Mouse (Mus musculus): ENCODE measurements around the gene Tmem254b. TPM values are rescaled to one million over a fixed set of nuclear protein-coding genes. Genes with fewer than 3 reads are reported as not detected.
A peak's percentile ranks its signal among the peaks of the same experiment; 100 is the strongest.
"Not testable (repeated sequence)": the region's sequence is repeated elsewhere in the genome, so short reads cannot be mapped to it uniquely, and the experiment has no call there.

Gene Tmem254b
- polyA plus RNA-seq (2015; fragmentation: Nextera tagmentation; extraction: Ambion mirVana): 16.0 and 22.4 TPM in 2 replicates

GRCm38 (mm10) chr14:26206926-26207247 lies at the start of gene Tmem254b:
Tmem254b (minus strand) TSS chr14:26207041.
- no CpG with 5 or more reads among the region's 10 CpGs for WGBS
- not testable (repeated sequence) for H3K4me3 ChIP-seq (ENCODE audit: low read length); H3K27ac ChIP-seq (ENCODE audit: low read length); H3K27me3 ChIP-seq (ENCODE audit: control insufficient read depth, insufficient read depth, low read length); H3K4me1 ChIP-seq (ENCODE audit: control insufficient read depth, insufficient read depth, low read length); H3K9ac ChIP-seq (ENCODE audit: low read length); H3K36me3 ChIP-seq (ENCODE audit: control insufficient read depth, insufficient read depth); H3K9me3 ChIP-seq (replicated peaks; ENCODE audit: control insufficient read depth, low read length); H3K4me2 ChIP-seq (ENCODE audit: low read depth, low read length)
- peak; percentile 78 for ATAC-seq (replicated peaks; ENCODE audit: extremely low read depth, insufficient read depth, low FRiP score)

- not testable (repeated sequence) for H3K4me3 ChIP-seq (ENCODE audit: low read length); H3K27me3 ChIP-seq (ENCODE audit: control insufficient read depth, insufficient read depth, low read length); H3K9ac ChIP-seq (ENCODE audit: low read length); H3K4me2 ChIP-seq (ENCODE audit: low read depth, low read length); H3K9me3 ChIP-seq (replicated peaks; ENCODE audit: control insufficient read depth, low read length); H3K4me1 ChIP-seq (ENCODE audit: control insufficient read depth, insufficient read depth, low read length); H3K27ac ChIP-seq (ENCODE audit: low read length); H3K36me3 ChIP-seq (ENCODE audit: control insufficient read depth, insufficient read depth); ATAC-seq (replicated peaks; ENCODE audit: extremely low read depth, insufficient read depth, low FRiP score)
- WGBS: no CpG with 5 or more reads among the region's 2 CpGs
These were observed 30.3 kb upstream of the Tmem254b start for GRCm38 (mm10) chr14:26237183-26237582.

GRCm38 (mm10) chr14:26216233-26217000 lies 9.6 kb upstream of the Tmem254b start:
- H3K9ac ChIP-seq (ENCODE audit: low read length); H3K27me3 ChIP-seq (ENCODE audit: control insufficient read depth, insufficient read depth, low read length); H3K4me3 ChIP-seq (ENCODE audit: low read length); H3K9me3 ChIP-seq (replicated peaks; ENCODE audit: control insufficient read depth, low read length); H3K4me2 ChIP-seq (ENCODE audit: low read depth, low read length); H3K4me1 ChIP-seq (ENCODE audit: control insufficient read depth, insufficient read depth, low read length); H3K36me3 ChIP-seq (ENCODE audit: control insufficient read depth, insufficient read depth); ATAC-seq (replicated peaks; ENCODE audit: extremely low read depth, insufficient read depth, low FRiP score); H3K27ac ChIP-seq (ENCODE audit: low read length): not testable (repeated sequence)
- WGBS: no CpG with 5 or more reads among the region's 5 CpGs

GRCm38 (mm10) chr14:26206197-26206925 lies 480 bp downstream of the Tmem254b start:
- H3K27me3 ChIP-seq (ENCODE audit: control insufficient read depth, insufficient read depth, low read length); H3K9me3 ChIP-seq (replicated peaks; ENCODE audit: control insufficient read depth, low read length); H3K4me1 ChIP-seq (ENCODE audit: control insufficient read depth, insufficient read depth, low read length); H3K9ac ChIP-seq (ENCODE audit: low read length); H3K4me3 ChIP-seq (ENCODE audit: low read length); H3K4me2 ChIP-seq (ENCODE audit: low read depth, low read length); H3K27ac ChIP-seq (ENCODE audit: low read length); H3K36me3 ChIP-seq (ENCODE audit: control insufficient read depth, insufficient read depth): not testable (repeated sequence)
- peak; percentile 65 for ATAC-seq (replicated peaks; ENCODE audit: extremely low read depth, insufficient read depth, low FRiP score)
- WGBS: no CpG with 5 or more reads among the region's 44 CpGs

GRCm38 (mm10) chr14:26197851-26198250 lies 9.0 kb downstream of the Tmem254b start:
- H3K9ac ChIP-seq (ENCODE audit: low read length); H3K4me1 ChIP-seq (ENCODE audit: control insufficient read depth, insufficient read depth, low read length); H3K36me3 ChIP-seq (ENCODE audit: control insufficient read depth, insufficient read depth); H3K4me2 ChIP-seq (ENCODE audit: low read depth, low read length); H3K9me3 ChIP-seq (replicated peaks; ENCODE audit: control insufficient read depth, low read length); H3K27ac ChIP-seq (ENCODE audit: low read length); H3K27me3 ChIP-seq (ENCODE audit: control insufficient read depth, insufficient read depth, low read length); ATAC-seq (replicated peaks; ENCODE audit: extremely low read depth, insufficient read depth, low FRiP score); H3K4me3 ChIP-seq (ENCODE audit: low read length): not testable (repeated sequence)
- WGBS: no CpG with 5 or more reads among the region's 3 CpGs

GRCm38 (mm10) chr14:26188361-26188760 lies 18.5 kb downstream of the Tmem254b start:
- H3K4me1 ChIP-seq (ENCODE audit: control insufficient read depth, insufficient read depth, low read length): not testable (repeated sequence)
- WGBS: no CpG with 5 or more reads among the region's 8 CpGs

GRCm38 (mm10) chr14:26186638-26187037 lies 20.2 kb downstream of the Tmem254b start:
- H3K27me3 ChIP-seq (ENCODE audit: control insufficient read depth, insufficient read depth, low read length); H3K27ac ChIP-seq (ENCODE audit: low read length); H3K4me3 ChIP-seq (ENCODE audit: low read length); H3K4me2 ChIP-seq (ENCODE audit: low read depth, low read length); H3K9ac ChIP-seq (ENCODE audit: low read length); H3K36me3 ChIP-seq (ENCODE audit: control insufficient read depth, insufficient read depth); H3K9me3 ChIP-seq (replicated peaks; ENCODE audit: control insufficient read depth, low read length); ATAC-seq (replicated peaks; ENCODE audit: extremely low read depth, insufficient read depth, low FRiP score); H3K4me1 ChIP-seq (ENCODE audit: control insufficient read depth, insufficient read depth, low read length): not testable (repeated sequence)
- WGBS: no CpG with 5 or more reads among the region's 9 CpGs

More at GRCm38 (mm10) chr14:26188361-26188760, 18.5 kb downstream of the Tmem254b start:
- H3K9ac ChIP-seq (ENCODE audit: low read length); H3K36me3 ChIP-seq (ENCODE audit: control insufficient read depth, insufficient read depth); H3K4me2 ChIP-seq (ENCODE audit: low read depth, low read length); H3K27ac ChIP-seq (ENCODE audit: low read length); H3K4me3 ChIP-seq (ENCODE audit: low read length); H3K27me3 ChIP-seq (ENCODE audit: control insufficient read depth, insufficient read depth, low read length); ATAC-seq (replicated peaks; ENCODE audit: extremely low read depth, insufficient read depth, low FRiP score); H3K9me3 ChIP-seq (replicated peaks; ENCODE audit: control insufficient read depth, low read length): not testable (repeated sequence)

GRCm38 (mm10) chr14:26182380-26182779 lies 24.5 kb downstream of the Tmem254b start, which contains the start of gene Plac9b:
Plac9b (minus strand) TSS chr14:26182480.
- H3K27me3 ChIP-seq (ENCODE audit: control insufficient read depth, insufficient read depth, low read length); H3K9me3 ChIP-seq (replicated peaks; ENCODE audit: control insufficient read depth, low read length); ATAC-seq (replicated peaks; ENCODE audit: extremely low read depth, insufficient read depth, low FRiP score); H3K4me2 ChIP-seq (ENCODE audit: low read depth, low read length); H3K27ac ChIP-seq (ENCODE audit: low read length); H3K4me3 ChIP-seq (ENCODE audit: low read length); H3K36me3 ChIP-seq (ENCODE audit: control insufficient read depth, insufficient read depth); H3K4me1 ChIP-seq (ENCODE audit: control insufficient read depth, insufficient read depth, low read length); H3K9ac ChIP-seq (ENCODE audit: low read length): not testable (repeated sequence)
- WGBS: no CpG with 5 or more reads among the region's 10 CpGs

GRCm38 (mm10) chr14:26181660-26182059 lies 25.2 kb downstream of the Tmem254b start:
- not testable (repeated sequence) for H3K9ac ChIP-seq (ENCODE audit: low read length); ATAC-seq (replicated peaks; ENCODE audit: extremely low read depth, insufficient read depth, low FRiP score); H3K27ac ChIP-seq (ENCODE audit: low read length); H3K9me3 ChIP-seq (replicated peaks; ENCODE audit: control insufficient read depth, low read length); H3K36me3 ChIP-seq (ENCODE audit: control insufficient read depth, insufficient read depth); H3K4me2 ChIP-seq (ENCODE audit: low read depth, low read length); H3K27me3 ChIP-seq (ENCODE audit: control insufficient read depth, insufficient read depth, low read length); H3K4me3 ChIP-seq (ENCODE audit: low read length); H3K4me1 ChIP-seq (ENCODE audit: control insufficient read depth, insufficient read depth, low read length)
- no CpG with 5 or more reads among the region's 10 CpGs for WGBS

Data from heart, embryonic 16.5 days (tissue).